Mouse (Mus musculus): ENCODE measurements at regions not wholly inside any gene's neighbourhood (a gene's known extent, or its start where the extent isn't known, plus 50 kb on each side); places are given as distances from the start of the nearest gene placed in this dataset.
"Not testable (repeated sequence)": the region's sequence is repeated elsewhere in the genome, so short reads cannot be mapped to it uniquely, and the experiment has no call there.

DNA sequence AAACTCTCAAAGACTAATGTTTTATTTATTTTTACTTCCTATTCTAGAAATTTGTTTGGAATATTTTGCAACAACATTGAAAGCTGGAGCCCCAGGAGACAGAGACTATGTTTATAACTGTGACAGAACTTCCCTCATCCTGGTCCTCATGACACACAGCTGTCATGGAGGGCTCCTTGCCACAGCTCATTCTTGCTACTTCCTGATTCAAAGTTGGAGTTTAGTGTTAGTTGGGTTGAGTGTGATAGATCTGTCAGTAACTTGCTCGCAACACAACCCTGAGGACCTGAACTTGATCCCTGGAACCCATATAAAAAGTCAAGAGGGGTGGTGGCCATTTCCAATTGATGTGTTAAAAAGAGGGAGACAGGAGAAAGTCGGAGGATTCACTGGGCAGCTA, 328.3 kb upstream of the Nox3 start:
- no peak overlapping the region for H3K4me3 ChIP-seq (replicated peaks)
- no peaks in the 10 kb centered on the region for H3K27me3 ChIP-seq
- H3K4me1 ChIP-seq = no peaks in the 10 kb centered on the region
- no peak overlapping the region for H3K4me2 ChIP-seq
- WGBS = 66% methylated on average over 2 of the region's 2 CpGs
- no peak for ATAC-seq (replicated peaks; ENCODE audit: low FRiP score)
- H3K27ac ChIP-seq = no peak overlapping the region
- no peak overlapping the region for H3K9ac ChIP-seq
- H3K9me3 ChIP-seq (replicated peaks) = no peaks in the 10 kb centered on the region
- no peaks in the 10 kb centered on the region for H3K36me3 ChIP-seq

DNA sequence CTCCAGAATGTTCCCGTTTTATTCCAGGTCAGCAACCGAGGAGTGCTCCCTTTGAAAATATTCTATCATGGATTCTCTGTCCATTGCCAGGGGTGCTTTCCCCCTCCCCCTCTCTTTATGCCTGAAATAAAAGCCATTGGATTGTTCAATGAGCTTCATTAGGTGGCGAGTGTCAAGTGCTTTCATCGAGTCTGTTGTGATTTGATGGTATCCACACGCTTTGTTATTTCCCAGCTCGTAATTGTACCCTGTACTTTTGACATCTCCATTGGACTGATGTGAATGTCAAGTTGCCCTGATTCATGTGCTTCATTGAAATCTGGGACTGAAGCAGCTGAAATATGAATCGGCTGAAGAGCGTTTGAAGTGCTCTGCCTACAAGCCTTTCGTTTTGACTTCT, 333.1 kb upstream of the Nox3 start:
- Histone ChIP-seq H3K4me1 (peaks cover 2% of the 10 kb centered on the region; the same call in 1 of the 2 replicates), H3K4me2 (no peak overlapping the region), H3K9me3 (replicated peaks) (no peaks in the 10 kb centered on the region), H3K36me3 (no peaks in the 10 kb centered on the region), H3K27me3 (no peaks in the 10 kb centered on the region), H3K9ac (no peak overlapping the region), H3K4me3 (replicated peaks) (no peak overlapping the region), H3K27ac (no peak overlapping the region)
- no peak for ATAC-seq (replicated peaks; ENCODE audit: low FRiP score)
- 80% methylated on average over 9 of the region's 9 CpGs for WGBS

DNA sequence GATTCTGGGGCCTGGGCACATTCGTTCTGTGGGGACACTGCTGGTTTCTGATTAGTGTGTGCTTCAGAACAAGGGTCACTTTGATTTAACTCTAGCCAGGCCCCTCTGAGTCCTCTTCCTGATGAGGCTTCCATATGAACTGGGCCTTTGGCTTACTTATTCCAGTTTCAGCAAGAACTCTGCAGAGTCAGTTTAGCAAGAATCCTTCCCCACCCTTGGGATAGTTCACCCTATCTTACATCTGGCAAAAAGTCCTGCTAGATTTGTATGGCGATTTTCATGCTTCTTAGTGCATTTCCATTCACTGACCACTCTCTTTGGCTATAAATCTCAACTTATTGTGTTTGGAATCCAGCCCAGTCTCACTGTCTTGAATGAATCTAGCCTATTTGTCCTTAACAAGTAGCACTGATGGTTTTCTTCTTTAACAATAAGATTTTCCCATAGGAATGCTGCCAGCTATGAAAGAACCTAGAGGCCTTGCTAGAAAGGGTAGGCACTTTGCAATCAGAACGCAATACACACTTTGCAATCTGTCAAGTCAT, 338.8 kb upstream of the Nox3 start:
- no peak for ATAC-seq (replicated peaks; ENCODE audit: low FRiP score)
- H3K27ac ChIP-seq = peak overlapping the region; percentile 72
- H3K4me2 ChIP-seq = no peak overlapping the region
- no peak overlapping the region for H3K4me3 ChIP-seq (replicated peaks)
- no peaks in the 10 kb centered on the region for H3K27me3 ChIP-seq
- H3K4me1 ChIP-seq = peaks cover 4% of the 10 kb centered on the region; the same call in 1 of the 2 replicates
- H3K9ac ChIP-seq = no peak overlapping the region
- H3K36me3 ChIP-seq = no peaks in the 10 kb centered on the region
- no peaks in the 10 kb centered on the region for H3K9me3 ChIP-seq (replicated peaks)
- 47% methylated on average over 3 of the region's 3 CpGs for WGBS

DNA sequence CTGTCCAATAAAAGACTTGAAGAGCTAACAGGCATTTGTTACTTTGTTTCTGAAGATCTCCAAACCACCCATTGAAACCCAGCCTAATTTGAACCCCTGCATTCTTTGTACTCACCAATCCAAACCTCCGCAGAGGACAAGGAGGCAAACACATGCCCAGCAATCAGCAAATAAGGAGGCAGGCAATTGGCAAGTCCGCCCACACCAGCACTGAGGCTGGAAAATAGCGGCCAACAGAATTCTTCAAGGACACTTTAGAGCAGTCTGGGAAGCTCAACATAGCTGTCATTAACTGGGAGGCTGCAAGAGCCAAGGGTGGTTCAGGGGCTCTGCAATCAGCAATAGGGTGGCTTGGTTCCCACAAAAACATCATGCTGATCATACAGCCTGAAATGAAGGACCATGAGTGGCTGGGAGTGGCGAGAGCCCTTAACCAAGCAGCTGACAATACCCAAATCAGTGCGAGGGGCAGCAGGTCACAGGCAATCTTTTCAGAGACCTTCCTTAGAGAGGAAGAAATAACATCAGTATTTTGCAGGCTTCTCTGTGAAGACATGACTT, 344.1 kb upstream of the Nox3 start:
- peak; percentile 82 for ATAC-seq (replicated peaks; ENCODE audit: low FRiP score)
- H3K27ac ChIP-seq = peak overlapping the region; percentile 37
- H3K9me3 ChIP-seq (replicated peaks) = no peaks in the 10 kb centered on the region
- WGBS = 23% methylated on average over 5 of the region's 5 CpGs
- H3K9ac ChIP-seq = no peak overlapping the region
- 0 out of 2 replicates have a peak overlapping the region, but pooled peaks have one; percentile 8 for H3K4me2 ChIP-seq
- no peaks in the 10 kb centered on the region for H3K36me3 ChIP-seq
- H3K4me3 ChIP-seq (replicated peaks) = no peak overlapping the region
- no peaks in the 10 kb centered on the region for H3K27me3 ChIP-seq
- H3K4me1 ChIP-seq = peaks cover 4% of the 10 kb centered on the region; the same call in 1 of the 2 replicates

DNA sequence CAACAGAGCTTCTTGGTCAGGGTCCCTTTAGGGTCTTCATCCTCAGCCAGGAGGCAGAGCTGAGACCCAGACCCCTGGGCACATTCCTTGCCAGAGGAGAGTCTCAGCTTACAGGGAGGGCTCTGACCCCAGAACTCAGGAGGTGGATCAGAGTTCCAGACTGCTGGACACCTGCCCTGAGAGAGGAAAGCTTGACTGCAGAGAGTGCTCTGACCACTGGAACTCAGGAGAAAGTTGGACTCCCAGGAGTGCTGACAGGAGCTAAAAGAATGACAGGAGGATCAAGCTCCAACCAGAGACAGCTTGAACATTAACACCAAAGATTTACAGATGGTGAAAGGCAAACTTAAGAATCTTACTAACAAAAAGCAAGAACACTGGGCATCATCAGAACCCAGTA, 364.1 kb upstream of the Nox3 start:
- H3K4me1 ChIP-seq; ATAC-seq (replicated peaks; ENCODE audit: low FRiP score): not testable (repeated sequence)

DNA sequence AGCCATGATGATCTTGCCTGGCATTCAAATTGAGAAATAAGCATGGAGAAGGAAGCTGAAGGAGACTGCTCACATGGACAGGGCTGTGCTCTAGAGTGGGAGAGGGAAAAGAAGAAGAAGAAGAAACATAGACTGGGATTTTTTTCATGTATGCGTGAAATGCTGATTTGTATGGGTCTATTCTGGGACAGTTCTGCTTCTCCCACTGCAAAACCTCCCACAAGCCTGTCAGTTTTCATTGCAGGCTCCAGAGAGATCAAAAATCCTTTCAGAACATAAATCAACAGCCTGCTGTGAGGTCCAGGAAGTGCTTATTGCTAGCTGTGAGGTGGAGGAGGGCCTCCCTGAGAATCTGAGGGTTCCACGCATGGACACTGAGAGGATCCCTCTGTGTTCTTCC, 377.3 kb upstream of the Nox3 start:
- H3K36me3 ChIP-seq = no peaks in the 10 kb centered on the region
- WGBS = 33% methylated on average over 2 of the region's 2 CpGs
- no peak overlapping the region for H3K4me3 ChIP-seq (replicated peaks)
- no peaks in the 10 kb centered on the region for H3K4me1 ChIP-seq
- no peak overlapping the region for H3K4me2 ChIP-seq
- no peaks in the 10 kb centered on the region for H3K9me3 ChIP-seq (replicated peaks)
- H3K27ac ChIP-seq = no peak overlapping the region
- ATAC-seq (replicated peaks; ENCODE audit: low FRiP score) = no peak
- no peak overlapping the region for H3K9ac ChIP-seq
- no peaks in the 10 kb centered on the region for H3K27me3 ChIP-seq

More for the DNA sequence above, 364.1 kb upstream of the Nox3 start:
- H3K9ac ChIP-seq; H3K9me3 ChIP-seq (replicated peaks); H3K27me3 ChIP-seq; H3K4me3 ChIP-seq (replicated peaks); H3K4me2 ChIP-seq; H3K36me3 ChIP-seq; H3K27ac ChIP-seq: not testable (repeated sequence)

DNA sequence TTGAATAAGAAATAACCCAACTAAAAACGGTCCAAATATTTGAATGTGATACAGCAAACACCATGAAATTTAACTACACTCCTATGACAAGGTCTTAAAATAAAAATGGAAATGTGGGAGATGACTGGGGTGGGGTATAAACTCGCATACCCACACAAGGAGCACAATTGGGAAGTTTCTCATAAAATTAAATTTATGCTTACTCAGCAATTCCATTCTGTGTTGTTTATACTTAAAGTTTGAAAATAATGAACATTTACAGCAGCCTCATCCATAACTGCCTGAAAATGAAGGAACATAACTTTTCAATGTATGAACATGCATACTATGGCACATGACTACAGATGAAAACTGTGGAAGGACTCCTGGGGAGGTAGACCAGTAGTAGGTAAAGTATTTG, 384.5 kb upstream of the Nox3 start:
- ATAC-seq (replicated peaks; ENCODE audit: low FRiP score) = no peak
- H3K27me3 ChIP-seq = no peaks in the 10 kb centered on the region
- H3K36me3 ChIP-seq = no peaks in the 10 kb centered on the region
- H3K9ac ChIP-seq = no peak overlapping the region
- H3K4me2 ChIP-seq = no peak overlapping the region
- H3K4me3 ChIP-seq (replicated peaks) = no peak overlapping the region
- 79% methylated on average over 2 of the region's 2 CpGs for whole genome bisulfite sequencing
- no peaks in the 10 kb centered on the region for H3K9me3 ChIP-seq (replicated peaks)
- H3K4me1 ChIP-seq = no peaks in the 10 kb centered on the region
- no peak overlapping the region for H3K27ac ChIP-seq

DNA sequence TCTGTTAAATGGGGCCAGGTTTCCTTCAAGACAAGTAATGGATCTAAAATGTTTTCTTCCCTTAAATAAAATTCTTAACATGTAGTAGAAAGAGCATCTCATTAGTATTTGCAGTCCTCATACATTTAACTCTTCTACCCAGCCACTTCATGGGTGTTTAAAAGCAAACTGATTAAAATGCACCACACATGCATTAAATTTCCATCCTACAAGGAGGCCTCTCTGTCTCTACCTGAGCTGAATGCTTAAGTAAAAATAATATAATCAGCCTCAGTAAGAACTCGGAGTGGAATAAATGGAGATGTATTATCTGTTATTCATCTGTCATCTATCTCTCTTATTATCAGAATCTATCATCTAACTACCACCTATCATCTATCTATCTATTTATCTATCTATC, 398.6 kb upstream of the Nox3 start:
- ATAC-seq (replicated peaks; ENCODE audit: low FRiP score) = no peak
- H3K4me2 ChIP-seq = no peak overlapping the region
- H3K27ac ChIP-seq = no peak overlapping the region
- no peaks in the 10 kb centered on the region for H3K36me3 ChIP-seq
- no peak overlapping the region for H3K9ac ChIP-seq
- no peaks in the 10 kb centered on the region for H3K9me3 ChIP-seq (replicated peaks)
- no peak overlapping the region for H3K4me3 ChIP-seq (replicated peaks)
- H3K27me3 ChIP-seq = no peaks in the 10 kb centered on the region
- 85% methylated on average over 1 of the region's 1 CpGs for WGBS
- H3K4me1 ChIP-seq = no peaks in the 10 kb centered on the region

DNA sequence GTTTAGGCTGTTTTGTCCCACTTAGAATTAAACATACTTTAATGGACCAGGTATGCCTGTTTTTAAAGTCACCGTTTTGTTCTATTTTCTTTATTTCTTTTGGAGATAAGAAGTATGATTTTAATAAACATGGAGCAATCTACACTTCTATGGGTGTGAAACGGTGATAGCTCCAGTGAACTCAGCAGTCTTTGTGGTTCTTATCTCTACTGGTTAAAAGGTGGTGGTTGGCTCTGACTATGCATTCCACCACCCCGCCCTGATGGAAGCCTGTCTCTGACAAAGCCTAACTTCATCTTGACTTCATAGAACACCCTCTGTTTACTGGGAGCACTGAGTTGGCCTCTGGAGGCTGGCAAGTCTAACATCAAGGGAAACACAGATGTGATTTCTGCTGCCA, 407.3 kb upstream of the Nox3 start:
- WGBS = 92% methylated on average over 3 of the region's 3 CpGs
- Histone ChIP-seq H3K27me3 (no peaks in the 10 kb centered on the region), H3K4me2 (no peak overlapping the region), H3K36me3 (no peaks in the 10 kb centered on the region), H3K9ac (no peak overlapping the region), H3K9me3 (replicated peaks) (no peaks in the 10 kb centered on the region), H3K4me1 (no peaks in the 10 kb centered on the region), H3K27ac (no peak overlapping the region), H3K4me3 (replicated peaks) (no peak overlapping the region)
- no peak for ATAC-seq (replicated peaks; ENCODE audit: low FRiP score)

DNA sequence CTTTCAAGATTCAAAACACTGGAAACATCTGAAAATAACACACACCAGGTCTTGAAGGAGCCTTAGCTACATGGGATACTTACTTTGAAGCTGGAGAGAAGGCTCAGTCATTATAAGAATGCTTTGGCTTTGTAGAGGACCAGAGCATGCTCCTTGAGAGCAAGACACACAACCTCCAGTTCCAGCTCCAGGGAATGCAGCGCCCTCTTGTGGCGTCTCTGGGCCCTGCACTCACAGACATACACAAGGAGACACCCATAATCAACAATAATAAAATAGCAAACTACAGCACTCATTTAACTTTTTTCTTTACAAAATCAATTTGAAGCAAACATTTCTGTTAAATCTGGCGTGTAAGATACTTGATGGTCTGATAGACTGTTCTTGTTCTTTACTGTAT, 413.2 kb upstream of the Nox3 start:
- 56% methylated on average over 3 of the region's 3 CpGs for WGBS
- no peak for ATAC-seq (replicated peaks; ENCODE audit: low FRiP score)
- no peak overlapping the region for H3K4me3 ChIP-seq (replicated peaks)
- H3K9me3 ChIP-seq (replicated peaks) = no peaks in the 10 kb centered on the region
- H3K36me3 ChIP-seq = no peaks in the 10 kb centered on the region
- no peaks in the 10 kb centered on the region for H3K27me3 ChIP-seq
- no peak overlapping the region for H3K4me2 ChIP-seq
- H3K4me1 ChIP-seq = no peaks in the 10 kb centered on the region
- no peak overlapping the region for H3K9ac ChIP-seq
- no peak overlapping the region for H3K27ac ChIP-seq

DNA sequence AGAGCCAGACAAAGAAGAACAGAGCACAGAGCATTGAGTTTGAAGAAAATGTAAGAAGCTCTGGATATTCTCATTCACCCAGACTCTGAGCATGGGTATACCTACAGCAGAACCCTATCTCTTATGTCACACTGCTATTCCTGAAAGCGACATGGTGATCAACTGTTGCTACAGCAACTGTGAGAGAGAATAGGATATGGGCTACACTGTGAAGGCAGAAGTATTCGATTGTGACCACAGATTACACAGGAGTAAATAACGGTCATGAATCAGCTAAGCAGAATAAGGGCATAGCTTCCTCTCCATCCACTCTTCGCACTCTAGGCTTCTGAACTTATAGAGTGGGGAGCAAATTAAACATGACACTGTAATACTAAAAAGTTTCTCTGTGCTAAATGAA, 417.0 kb upstream of the Nox3 start:
- no peak for ATAC-seq (replicated peaks; ENCODE audit: low FRiP score)
- Histone ChIP-seq H3K4me3 (replicated peaks) (no peak overlapping the region), H3K27ac (no peak overlapping the region), H3K4me2 (no peak overlapping the region), H3K4me1 (no peaks in the 10 kb centered on the region), H3K9ac (no peak overlapping the region), H3K9me3 (replicated peaks) (no peaks in the 10 kb centered on the region), H3K27me3 (no peaks in the 10 kb centered on the region), H3K36me3 (no peaks in the 10 kb centered on the region)
- 79% methylated on average over 4 of the region's 4 CpGs for WGBS

DNA sequence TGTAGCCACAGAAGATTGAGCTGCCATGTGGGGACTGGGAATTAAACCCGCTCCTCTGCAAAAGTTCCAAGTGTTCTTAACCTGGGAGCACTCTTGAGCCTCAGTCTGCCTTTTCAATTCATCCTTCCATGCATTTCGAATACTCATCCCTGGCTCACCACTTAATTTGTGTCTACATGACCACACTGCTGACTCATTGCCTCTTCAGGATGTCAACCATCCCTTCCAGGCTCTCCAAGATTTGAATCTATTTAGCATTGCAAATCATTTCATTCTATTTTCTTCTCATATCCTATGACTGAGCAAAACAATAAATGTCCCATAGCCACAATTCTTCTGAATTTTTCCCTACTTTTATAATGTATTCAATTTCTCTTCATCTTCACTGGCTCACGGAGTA, 420.4 kb upstream of the Nox3 start:
- ATAC-seq (replicated peaks; ENCODE audit: low FRiP score) = no peak
- no peaks in the 10 kb centered on the region for H3K9me3 ChIP-seq (replicated peaks)
- H3K4me2 ChIP-seq = no peak overlapping the region
- H3K36me3 ChIP-seq = no peaks in the 10 kb centered on the region
- no peaks in the 10 kb centered on the region for H3K4me1 ChIP-seq
- no peak overlapping the region for H3K9ac ChIP-seq
- no peaks in the 10 kb centered on the region for H3K27me3 ChIP-seq
- H3K4me3 ChIP-seq (replicated peaks) = no peak overlapping the region
- no peak overlapping the region for H3K27ac ChIP-seq
- 89% methylated on average over 3 of the region's 3 CpGs for WGBS

DNA sequence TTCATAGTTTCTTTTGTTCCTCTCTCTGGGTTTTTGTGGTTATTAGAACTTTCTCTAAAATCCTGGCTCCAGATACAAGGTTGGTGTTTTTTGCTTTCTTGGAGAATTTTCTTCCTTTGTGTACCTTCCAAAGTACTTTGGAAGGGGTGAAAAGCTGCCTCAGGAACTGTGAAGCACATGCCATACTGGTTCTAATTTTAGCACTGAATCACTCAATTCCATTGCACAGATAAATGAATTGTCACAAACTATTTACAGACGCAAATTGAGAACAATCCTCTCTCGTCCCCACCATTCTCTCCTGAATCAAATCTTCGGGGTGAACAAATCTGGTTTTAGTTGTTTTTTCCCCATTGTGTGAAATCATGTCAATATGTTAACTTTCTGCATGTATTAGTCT, 437.6 kb upstream of the Nox3 start:
- H3K9ac ChIP-seq = no peak overlapping the region
- 82% methylated on average over 3 of the region's 3 CpGs for WGBS
- ATAC-seq (replicated peaks; ENCODE audit: low FRiP score) = no peak

More for the DNA sequence above, 437.6 kb upstream of the Nox3 start:
- H3K36me3 ChIP-seq = no peaks in the 10 kb centered on the region
- no peaks in the 10 kb centered on the region for H3K4me1 ChIP-seq
- H3K27me3 ChIP-seq = no peaks in the 10 kb centered on the region
- no peak overlapping the region for H3K4me3 ChIP-seq (replicated peaks)
- H3K27ac ChIP-seq = no peak overlapping the region
- no peaks in the 10 kb centered on the region for H3K9me3 ChIP-seq (replicated peaks)
- no peak overlapping the region for H3K4me2 ChIP-seq
